Mouse (Mus musculus) kidney, postnatal 14 days (tissue): ENCODE data around the gene Tbl1xr1.

Source experiments
- DNase-seq: peaks from one replicate; pipeline ENCODE4 v3.0.0; 2022; ENCODE audit warnings: mixed read lengths

Gene Tbl1xr1

GRCm38 (mm10) chr3:22222351-22222750, 145.9 kb downstream of the Tbl1xr1 start:
- DNase-seq: no peak

GRCm38 (mm10) chr3:22223023-22223422, 146.6 kb downstream of the Tbl1xr1 start:
- DNase-seq: no peak

- no peak for DNase-seq
Observed at GRCm38 (mm10) chr3:22228052-22228451, 151.6 kb downstream of the Tbl1xr1 start.

GRCm38 (mm10) chr3:22230635-22231034, 154.2 kb downstream of the Tbl1xr1 start:
- DNase-seq: no peak

- peak; percentile 26 for DNase-seq
Observed at GRCm38 (mm10) chr3:22238106-22238900, 161.9 kb downstream of the Tbl1xr1 start.
